Mouse (Mus musculus) monocyte, adult 5-6 weeks (primary cell): ENCODE data around the gene Zfp786. TPM values are rescaled to one million over a fixed set of nuclear protein-coding genes. Genes with fewer than 3 reads are reported as not detected.
"Not testable (repeated sequence)": the region's sequence is repeated elsewhere in the genome, so short reads cannot be mapped to it uniquely, and the experiment has no call there.

Experiments used
- ATAC-seq: fragments of 153-309, 156-312 bp; replicated peaks from 2 replicates; pipeline ENCODE4 v1.8.0; 2017; ENCODE audit warnings: mild to moderate bottlenecking; ENCODE audit not compliant: low TSS enrichment, insufficient number of reproducible peaks, severe bottlenecking, poor library complexity, low FRiP score
- total RNA-seq: library from RNA; stranded (forward); fragments of 200-1000, 200-491, 200-594 nt; gene quantifications from 3 replicates; pipeline ENCODE4 v1.2.3, GENCODE M21; 2017

Gene Zfp786
- not detected in 3 replicates for total RNA-seq

DNA sequence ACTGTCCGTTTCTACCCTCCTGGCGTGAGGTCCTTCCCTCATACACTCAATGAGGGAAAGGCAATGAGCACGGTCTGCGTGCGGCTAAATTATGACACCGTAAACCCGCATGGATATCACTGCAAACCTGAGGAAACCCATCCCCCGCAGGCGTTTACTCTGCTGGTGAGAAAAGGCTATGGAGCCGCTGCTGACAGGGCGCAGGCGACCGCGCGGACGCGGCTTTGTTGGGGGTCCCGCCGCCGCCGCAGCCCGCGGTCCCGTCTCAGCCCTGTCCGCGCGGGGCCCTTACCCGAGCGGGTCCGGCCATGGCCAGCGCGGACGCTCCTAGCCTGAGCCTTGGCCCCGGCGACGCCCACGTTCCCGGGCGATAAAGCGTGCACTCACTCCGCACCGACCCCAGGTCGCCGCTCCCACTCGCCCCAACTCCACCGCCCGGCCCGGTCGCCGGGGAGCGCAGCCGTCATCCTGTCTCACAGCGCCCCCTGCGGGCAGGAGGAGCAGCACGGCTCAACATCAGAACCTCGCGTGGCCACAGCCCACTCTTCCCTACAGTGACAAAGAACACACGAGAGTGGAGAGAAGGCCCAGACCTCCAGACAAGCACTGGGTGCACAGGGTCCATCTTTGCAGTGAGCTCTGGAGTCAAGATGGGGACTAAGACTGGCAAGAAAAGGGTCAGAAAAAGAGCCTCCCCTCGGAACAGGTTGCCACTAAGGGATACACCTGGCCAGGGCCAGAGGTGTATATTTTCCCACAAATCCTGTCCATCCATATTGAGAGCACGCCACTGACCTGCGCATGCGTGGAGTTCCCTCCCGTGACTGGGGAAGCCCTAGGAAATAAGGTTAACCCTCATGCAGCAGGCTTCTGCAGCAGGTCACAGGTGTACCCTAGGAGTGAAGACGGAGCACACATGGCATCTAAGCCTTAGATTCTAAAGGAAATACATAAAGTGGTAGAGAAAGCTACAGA is at the start of gene Zfp786:
Zfp786 (minus strand) TSS at position 764 of the 975 bp plus-strand sequence.
- peak; percentile 86 for ATAC-seq

DNA sequence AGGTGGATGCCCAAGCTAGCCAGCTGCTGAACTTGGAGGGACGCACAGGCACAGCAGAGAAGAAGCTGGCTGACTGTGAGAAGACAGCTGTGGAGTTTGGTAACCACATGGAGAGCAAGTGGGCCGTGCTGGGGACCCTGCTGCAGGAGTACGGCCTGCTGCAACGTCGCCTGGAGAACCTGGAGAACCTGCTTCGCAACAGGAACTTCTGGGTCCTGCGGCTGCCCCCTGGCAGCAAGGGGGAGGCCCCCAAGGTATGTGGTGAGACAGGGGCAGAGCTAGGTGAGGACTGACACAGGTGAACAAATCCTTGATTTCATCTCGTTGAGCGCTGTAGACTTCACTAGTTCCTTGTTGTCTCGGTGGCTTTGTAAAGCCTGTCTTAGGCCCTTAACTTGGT is 49.5 kb upstream of the Zfp786 start:
- ATAC-seq, result no peak

DNA sequence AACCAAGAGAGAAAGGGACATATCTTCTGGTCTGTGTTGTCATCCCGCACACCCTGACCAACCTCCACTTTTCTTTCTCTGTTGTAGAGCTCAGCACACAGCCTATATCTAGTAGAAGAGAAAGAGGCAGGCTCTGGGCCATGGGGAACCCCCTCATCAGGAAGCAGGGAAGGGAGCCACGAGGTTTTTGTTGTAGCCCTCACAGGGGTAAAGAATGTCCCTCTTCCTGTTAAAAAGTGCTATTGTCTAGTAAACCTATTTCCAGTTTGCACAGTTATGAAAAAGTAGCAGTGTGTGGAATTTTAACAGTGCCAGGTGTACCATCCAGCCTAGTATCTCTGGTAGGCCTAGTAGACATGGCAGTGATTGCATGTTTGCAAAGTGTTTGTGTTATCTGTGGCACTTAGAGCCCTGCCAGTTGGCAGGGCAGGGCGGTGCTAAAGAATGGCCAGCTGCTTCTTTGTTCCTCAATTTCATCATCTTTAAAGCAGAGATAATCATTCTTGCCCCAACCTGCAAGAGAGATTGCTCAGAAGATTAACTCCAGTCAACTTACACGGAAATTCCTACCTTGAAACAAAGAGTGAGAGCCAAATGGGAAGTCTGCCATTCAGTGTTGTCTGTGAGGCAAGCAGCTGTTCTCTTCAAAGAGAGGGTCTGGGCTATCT is 48.5 kb upstream of the Zfp786 start:
- ATAC-seq, result no peak

DNA sequence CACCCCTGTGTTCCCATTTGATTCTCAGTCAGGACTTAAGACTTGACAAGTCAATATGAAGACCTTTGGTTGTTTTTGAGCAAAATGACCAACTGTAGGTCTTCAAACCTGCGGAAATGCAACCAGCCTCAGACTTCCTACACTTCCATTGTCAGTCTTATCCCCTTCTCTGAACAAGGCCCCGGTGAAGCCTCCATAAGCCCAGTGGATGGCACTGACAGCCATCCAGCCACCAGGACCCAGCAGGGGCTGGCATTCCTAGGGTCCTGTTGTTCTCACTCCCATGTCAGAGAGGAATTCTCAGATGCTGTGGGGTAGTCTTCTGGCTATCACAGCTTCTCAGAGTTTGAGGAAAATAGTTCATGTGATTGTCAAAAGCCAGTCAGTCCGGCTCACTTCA is 47.9 kb upstream of the Zfp786 start:
- ATAC-seq, result no peak

DNA sequence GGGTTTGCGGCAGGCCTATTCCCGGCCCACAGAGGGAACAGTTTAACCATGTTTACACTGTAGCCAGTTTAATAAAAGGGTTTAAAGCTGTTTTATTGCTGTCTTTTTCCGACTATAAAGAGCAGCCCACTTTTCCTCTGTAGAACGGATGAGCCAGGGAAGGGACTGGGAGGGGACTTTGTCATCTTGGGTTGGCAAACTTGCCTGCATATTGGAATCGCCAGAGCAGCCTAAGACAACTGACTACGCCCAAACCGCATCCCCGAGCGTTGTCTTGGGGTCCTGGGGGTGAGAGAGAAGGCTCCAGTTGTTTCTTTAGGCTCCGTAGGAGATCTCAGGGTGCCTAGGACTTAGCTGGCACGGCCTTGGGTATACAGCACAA is 47.5 kb upstream of the Zfp786 start:
- no peak for ATAC-seq

DNA sequence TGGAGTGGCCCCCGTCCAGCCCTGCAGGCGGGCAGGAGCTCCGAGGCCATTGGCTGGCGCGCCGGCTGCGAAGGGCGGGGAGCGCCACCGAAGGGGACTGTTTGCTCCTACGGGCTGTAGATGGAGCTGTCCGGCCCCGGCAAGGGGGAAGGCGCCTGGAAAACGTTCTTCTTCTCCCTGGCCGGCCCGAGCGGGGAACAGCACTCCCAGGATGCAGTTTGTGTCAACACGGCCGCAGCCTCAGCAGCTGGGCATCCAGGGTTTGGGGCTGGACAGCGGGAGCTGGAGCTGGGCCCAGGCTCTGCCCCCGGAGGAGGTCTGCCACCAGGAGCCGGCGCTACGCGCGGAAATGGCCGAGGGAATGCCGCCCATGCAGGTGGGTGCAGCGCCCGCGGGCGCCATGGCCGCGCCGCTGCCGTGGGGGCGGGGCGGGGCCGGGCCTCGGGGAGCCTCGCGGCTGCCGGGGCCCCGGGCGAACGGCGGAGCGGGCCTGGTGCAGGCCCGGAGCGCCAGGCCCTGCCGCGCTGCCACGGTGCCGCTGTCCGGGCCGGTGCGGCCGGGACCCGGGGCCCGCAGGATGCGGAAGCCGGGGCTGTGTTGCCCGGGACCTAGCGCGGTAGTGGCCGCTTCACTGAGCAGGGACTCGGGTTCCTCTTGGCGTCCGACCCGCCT is 46.9 kb upstream of the Zfp786 start:
- ATAC-seq, result peak; percentile 84

DNA sequence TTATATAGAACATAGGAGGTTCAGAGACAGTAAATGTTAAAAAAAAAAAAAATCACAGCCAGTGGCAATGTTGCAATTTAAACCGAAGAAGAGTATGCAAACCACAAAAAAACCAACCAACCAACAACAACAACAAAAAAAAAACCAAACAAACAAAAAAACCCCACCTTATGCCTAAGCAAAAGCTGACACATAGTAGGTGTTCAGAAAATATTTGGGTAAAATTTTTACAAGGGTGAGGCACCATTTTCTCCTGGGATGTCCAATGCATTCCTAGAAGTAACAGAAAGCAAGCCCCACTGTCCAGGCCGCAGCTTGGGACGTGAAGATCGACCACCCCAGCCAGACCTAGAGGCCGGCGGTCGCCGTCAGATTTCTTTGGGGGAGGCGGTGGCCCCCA is 46.4 kb upstream of the Zfp786 start, which contains the start of gene Zfp282:
Zfp282 (plus strand) TSS at position 147 of the 400 bp plus-strand sequence.
- no peak for ATAC-seq

DNA sequence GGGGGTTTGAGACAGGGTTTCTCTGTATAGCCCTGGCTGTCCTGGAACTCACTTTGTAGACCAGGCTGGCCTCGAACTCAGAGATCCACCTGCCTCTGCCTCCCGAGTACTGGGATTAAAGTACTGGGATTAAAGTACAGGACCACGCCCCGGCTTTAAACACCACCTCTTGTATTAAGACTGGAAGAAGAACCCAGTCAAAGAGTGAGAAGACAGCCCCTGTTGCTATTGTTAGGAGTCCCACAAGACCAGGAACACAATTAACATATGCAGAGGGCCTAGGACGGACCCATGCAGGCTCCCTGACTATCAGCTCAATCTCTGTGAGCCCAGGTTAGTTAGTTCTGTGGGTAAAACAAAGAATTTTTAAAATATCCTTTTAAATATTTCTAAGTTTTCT is 41.6 kb upstream of the Zfp786 start:
- no peak for ATAC-seq

DNA sequence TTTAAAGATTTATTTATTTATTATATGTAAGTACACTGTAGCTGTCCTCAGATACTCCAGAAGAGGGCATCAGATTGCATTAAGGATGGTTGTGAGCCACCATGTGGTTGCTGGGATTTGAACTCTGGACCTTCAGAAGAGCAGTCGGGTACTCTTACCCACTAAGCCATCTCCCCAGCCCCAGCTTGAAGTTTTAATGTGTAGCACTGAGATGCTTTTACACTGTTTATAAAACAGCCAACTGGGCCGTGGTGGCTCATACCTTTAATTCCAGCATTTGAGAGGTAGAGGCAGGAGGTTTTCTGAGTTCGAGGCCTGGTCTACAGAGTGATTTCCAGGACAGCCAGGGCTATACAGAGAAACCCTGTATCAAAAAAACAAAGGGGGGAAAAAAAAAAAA is 27.1 kb upstream of the Zfp786 start:
- not testable (repeated sequence) for ATAC-seq

DNA sequence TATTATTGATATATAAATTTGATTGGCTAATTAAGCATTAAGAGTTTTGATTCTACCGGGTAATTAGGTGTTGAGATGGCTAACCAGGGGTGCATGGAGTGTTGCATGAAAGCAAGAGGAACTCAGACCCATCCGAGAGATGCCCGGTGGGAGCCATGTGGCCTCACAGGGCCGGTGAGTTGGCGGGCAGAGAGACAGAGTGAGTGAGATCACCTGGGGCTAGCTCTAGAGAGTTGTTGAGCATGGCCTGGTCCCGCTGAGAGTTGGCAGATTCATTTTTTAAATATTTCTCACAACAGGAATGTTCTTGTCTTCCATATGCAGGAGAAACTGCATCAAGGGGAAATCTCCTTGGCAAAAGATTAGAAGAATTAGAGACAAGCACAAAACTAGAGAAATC is 26.6 kb upstream of the Zfp786 start:
- ATAC-seq, result no peak

DNA sequence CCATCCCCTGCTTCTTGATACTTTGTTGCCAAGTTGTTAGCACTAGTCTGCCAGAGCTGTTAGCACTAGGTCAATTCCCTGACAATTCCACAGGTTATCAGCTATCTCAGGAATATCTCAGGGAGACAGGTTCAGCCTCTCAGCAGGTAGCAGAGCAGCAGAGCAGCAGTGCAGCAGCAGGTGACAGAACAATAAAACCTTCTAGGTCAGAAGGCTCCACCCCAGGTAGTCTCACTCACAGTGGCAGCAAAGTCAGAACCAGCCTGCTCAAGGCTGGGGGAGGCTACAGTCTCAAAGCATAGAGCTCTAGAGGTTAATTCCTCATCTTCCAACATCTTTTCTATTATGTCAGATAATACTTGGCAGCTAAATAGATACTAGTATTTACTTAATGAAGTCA is 15.1 kb upstream of the Zfp786 start:
- no peak for ATAC-seq

DNA sequence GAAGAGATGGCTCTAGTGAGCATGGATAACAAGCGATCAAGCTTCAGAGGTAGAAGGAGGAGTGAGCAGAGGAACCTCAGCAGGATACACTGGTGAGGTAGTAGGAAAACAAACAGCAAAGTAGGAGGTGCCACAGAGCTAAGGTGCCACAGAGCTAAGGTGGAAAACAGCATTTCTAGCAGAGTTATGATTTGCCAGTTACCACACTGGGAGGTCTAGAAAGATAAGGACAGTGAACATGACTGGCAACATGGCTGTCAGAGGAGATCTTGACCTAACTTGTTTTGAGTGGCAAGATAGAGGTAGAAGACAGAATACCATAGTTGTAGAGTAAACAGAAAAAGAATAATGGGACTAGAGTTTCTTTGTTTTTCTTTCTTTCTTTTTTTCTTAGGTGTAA is 11.7 kb upstream of the Zfp786 start:
- no peak for ATAC-seq

DNA sequence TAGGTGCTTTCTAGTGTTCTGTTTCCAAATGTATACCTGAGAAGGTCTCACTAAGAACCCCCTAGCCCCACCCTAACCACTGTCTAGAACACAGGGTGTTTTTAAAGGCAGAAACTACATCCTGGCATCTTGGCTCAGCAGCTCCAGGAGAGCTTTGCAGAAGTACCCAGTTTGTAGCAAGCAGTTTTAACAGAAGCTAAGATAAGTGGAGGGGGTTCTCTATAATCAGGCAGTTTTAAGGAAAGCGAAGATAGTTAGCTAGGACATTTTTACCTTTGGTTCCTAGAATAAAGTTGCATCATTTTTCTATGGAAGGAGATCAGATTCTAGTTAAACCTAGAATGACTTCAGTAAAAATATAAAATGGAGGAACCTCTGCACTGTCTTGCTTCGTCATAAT is 11.2 kb upstream of the Zfp786 start:
- no peak for ATAC-seq

DNA sequence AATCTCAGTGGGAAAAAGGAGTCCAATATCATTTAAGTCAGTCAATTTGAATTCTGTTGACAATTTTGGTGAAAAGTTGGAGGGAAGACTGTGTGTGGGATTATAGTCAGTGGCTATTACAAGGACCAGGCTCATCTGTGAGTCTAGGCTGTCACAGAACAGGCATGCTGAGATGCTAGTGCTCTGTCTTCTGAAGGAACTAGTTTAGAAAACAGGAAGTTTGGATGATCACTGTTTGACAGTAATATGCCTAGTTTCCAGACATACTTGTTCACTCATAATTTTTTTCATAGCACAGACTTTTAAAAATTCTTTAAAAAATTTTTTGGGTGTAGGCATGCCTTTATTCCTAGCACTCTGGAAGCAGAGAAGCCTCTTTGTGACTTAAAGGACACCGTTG is 10.4 kb upstream of the Zfp786 start:
- ATAC-seq, result no peak

DNA sequence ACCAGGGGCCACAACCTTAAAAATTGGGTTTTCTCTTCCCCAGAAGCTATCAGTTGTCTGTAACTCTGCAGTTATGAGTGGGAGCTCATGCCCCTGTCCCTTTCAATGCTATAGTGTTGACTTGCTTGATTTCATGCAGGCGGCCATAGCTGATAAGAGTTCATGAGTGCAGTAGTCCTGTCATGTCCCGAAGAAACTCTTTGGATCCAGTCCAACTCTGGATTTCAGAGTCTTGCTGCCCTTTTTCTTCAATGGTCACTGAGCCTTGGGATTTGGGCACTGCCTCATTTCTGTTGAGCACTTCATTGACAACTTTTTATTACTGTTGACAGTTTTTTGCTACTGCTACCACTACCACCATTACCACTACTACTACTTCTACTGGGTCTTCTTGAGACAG is 7.0 kb upstream of the Zfp786 start:
- no peak for ATAC-seq

DNA sequence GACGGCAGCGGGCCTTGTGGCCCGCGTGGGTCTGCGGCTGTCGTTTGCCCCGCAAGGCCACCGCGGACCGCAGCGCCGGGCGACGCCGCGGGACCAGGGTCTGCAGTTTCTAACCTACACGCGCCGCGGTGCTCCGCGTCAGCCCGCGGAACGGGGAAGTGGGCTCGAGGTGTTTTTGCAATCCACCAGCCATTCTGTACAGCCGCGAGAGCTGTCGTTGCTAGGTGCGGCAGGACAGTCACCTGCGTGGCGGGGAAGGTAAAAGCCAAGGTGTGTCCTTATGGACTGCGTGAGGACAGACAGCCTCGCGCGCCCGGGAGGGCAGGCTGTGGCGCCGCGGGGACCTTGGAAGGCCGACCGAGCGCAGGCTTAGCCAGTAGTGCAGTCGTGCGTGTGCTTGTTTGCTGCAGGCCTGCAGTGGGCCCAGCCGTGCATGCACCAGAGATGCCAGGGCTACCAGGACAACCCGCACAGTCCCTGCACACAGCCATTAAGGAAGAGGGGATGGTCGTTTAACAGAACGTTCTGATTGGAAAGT is 5.4 kb upstream of the Zfp786 start:
- 0 out of 2 replicates have a peak, but pooled peaks have one; percentile 23 for ATAC-seq

DNA sequence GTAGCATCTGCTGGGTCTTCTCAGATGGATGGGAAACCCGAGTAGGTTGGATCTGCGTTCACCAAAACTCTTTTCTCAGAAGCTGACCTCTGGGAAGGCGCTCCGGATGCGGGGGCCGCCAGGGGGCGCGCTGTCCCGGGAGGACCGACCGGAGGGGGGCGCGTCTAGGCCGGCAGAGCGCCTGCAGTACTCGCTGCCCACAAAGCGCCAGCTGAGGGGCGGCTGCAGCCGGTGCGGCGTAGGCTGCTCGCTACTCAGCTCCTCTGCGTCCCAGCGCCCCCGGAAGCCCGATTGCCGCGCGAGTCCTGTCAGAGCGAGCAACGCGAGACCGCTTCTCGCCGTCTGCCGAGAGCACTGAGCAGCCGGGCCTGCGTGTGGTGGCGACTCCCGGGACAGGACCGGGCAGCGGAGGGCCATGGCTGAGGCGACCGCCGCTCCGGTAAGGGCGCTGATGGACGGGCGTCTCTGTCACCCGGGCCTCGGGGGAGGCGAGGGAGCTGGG is 4.9 kb upstream of the Zfp786 start, which contains the start of gene Zfp398:
Zfp398 (plus strand) TSS at position 180 of the 502 bp plus-strand sequence.
- peak; percentile 86 for ATAC-seq

DNA sequence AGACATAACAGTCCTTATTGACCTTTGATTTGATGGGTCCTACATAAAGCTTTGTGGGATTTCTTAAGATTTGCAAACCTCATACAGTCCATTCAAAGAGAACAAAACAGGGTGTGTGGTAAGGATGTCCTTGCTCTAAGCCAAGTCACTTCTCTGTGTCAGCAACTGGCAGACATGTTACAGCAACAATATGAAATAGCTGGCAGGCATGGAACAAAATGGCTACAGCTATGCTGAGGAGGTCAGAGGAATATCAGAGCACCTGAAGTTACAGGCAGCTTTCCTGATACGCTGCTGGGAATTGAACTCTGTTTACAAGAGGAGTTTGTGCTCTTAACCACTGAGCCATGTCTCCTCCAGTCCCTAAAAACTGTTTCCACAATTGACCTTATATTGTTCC is 1.6 kb upstream of the Zfp786 start:
- no peak for ATAC-seq

DNA sequence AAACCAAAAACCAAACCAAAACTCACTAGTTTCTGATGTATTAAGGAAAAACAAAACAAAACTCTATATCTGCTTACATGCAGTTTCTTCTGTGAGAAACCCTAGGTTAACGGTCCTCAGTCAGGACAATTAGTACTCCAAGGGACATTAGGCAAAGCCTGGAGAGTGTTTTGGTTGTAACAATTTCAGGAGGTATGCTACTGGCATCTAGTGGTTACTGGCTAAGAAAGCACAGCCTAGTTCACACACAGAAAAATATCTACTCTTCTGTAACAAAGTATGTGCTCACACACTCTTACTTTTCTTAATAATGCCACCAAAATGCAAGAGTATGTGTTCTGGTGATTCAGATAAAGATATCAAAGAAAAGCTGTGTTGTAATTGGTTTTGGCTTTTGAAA is 1.7 kb downstream of the Zfp786 start:
- no peak for ATAC-seq
